In genomic region chr2:166620529-166621466, GRCm38 (mm10) we compare ENCODE assay signal across 12 mouse cellular contexts.
A peak's percentile ranks its signal among the peaks of the same experiment; 100 is the strongest.
DNase-seq lines count a peak whose midpoint lies in the region; ATAC-seq and TF ChIP-seq lines count a peak whose summit lies in the region.
"Had no signal": no experiment of that assay in that cellular context is flagged by ENCODE, and none has a peak within 500 bp of the region (broad histone marks: within the 10 kb centered on the region; RNA-seq: fewer than 3 reads in every experiment).

No protein-coding gene starts in this region.

- WGBS in hindbrain, embryonic 12.5 days = 69% methylated on average over 20 of the region's 20 CpGs
- 63% methylated on average over 20 of the region's 20 CpGs for WGBS in hindbrain, embryonic 11.5 days
- WGBS in forebrain, postnatal 0 days = 68% methylated on average over 20 of the region's 20 CpGs
- WGBS in midbrain, postnatal 0 days = 71% methylated on average over 20 of the region's 20 CpGs

- no peak for ATAC-seq in hindbrain, embryonic 12.5 days (ENCODE audit: low FRiP score)
- no peak for ATAC-seq in hindbrain, embryonic 11.5 days (ENCODE audit: low FRiP score)
- ATAC-seq in forebrain, postnatal 0 days = no peak
- ATAC-seq in midbrain, postnatal 0 days (ENCODE audit: low FRiP score) = no peak
- ATAC-seq: midbrain, embryonic 15.5 days had no signal

- peak overlapping the region; percentile 46; the same call in 1 of the 2 replicates for H3K27ac ChIP-seq in hindbrain, embryonic 12.5 days
- H3K27ac ChIP-seq in hindbrain, embryonic 11.5 days (ENCODE audit: low read depth, low read length) = no peak overlapping the region
- H3K27ac ChIP-seq in forebrain, postnatal 0 days (ENCODE audit: low read depth, low read length) = 0 out of 2 replicates have a peak overlapping the region, but pooled peaks have one; percentile 4
- H3K27ac ChIP-seq in midbrain, postnatal 0 days (ENCODE audit: low read depth, low read length) = no peak overlapping the region
- H3K27ac ChIP-seq: midbrain, embryonic 15.5 days had no signal

- no peaks in the 10 kb centered on the region for H3K9me3 ChIP-seq in hindbrain, embryonic 12.5 days (replicated peaks)
- H3K9me3 ChIP-seq in hindbrain, embryonic 11.5 days (ENCODE audit: control insufficient read depth, low read length) = no peaks in the 10 kb centered on the region
- no peaks in the 10 kb centered on the region for H3K9me3 ChIP-seq in forebrain, postnatal 0 days (ENCODE audit: low read length)
- no peaks in the 10 kb centered on the region for H3K9me3 ChIP-seq in midbrain, postnatal 0 days (ENCODE audit: low read length)
- H3K9me3 ChIP-seq: midbrain, embryonic 15.5 days had no signal

- no peak overlapping the region for H3K4me3 ChIP-seq in hindbrain, embryonic 12.5 days
- H3K4me3 ChIP-seq in hindbrain, embryonic 11.5 days (ENCODE audit: low read depth, low read length) = no peak overlapping the region
- H3K4me3 ChIP-seq in forebrain, postnatal 0 days (ENCODE audit: low read depth, low read length) = no peak overlapping the region
- no peak overlapping the region for H3K4me3 ChIP-seq in midbrain, postnatal 0 days (ENCODE audit: low read depth, low read length)
- H3K4me3 ChIP-seq: midbrain, embryonic 15.5 days had no signal

- no peak overlapping the region for H3K9ac ChIP-seq in hindbrain, embryonic 12.5 days
- H3K9ac ChIP-seq in hindbrain, embryonic 11.5 days (ENCODE audit: low read depth, low read length) = no peak overlapping the region
- H3K9ac ChIP-seq in forebrain, postnatal 0 days = no peak overlapping the region
- H3K9ac ChIP-seq in midbrain, postnatal 0 days (replicated peaks; ENCODE audit: low read length, poor library complexity, severe bottlenecking) = no peak overlapping the region
- H3K9ac ChIP-seq: midbrain, embryonic 15.5 days had no signal

- H3K36me3 ChIP-seq in hindbrain, embryonic 12.5 days = peaks cover 25% of the 10 kb centered on the region
- H3K36me3 ChIP-seq in hindbrain, embryonic 11.5 days (ENCODE audit: control insufficient read depth, insufficient read depth, low read length) = no peaks in the 10 kb centered on the region; the same call in 1 of the 2 replicates
- peaks cover 10% of the 10 kb centered on the region; the same call in 1 of the 2 replicates for H3K36me3 ChIP-seq in forebrain, postnatal 0 days (ENCODE audit: insufficient read depth)
- H3K36me3 ChIP-seq in midbrain, postnatal 0 days (ENCODE audit: insufficient read depth, low read length) = no peaks in the 10 kb centered on the region
- H3K36me3 ChIP-seq: midbrain, embryonic 15.5 days had no signal

- DNase-seq in hindbrain, embryonic 11.5 days (ENCODE audit: low spot score) = no peak
- DNase-seq in forebrain, postnatal 0 days = no peak
- peak; percentile 62 to 81 for DNase-seq in lung, postnatal 4 days
- DNase-seq in thymus, postnatal 14 days = peak; percentile 89
- DNase-seq in left cerebral cortex, postnatal 4 days = no peak
- no peak for DNase-seq in embryo, embryonic 10 days (ENCODE audit: low spot score)
- no peak for DNase-seq in midbrain, postnatal 0 days (ENCODE audit: low spot score)
- DNase-seq: cerebellum, adult 11 months; heart, postnatal 14 days; right cerebral cortex, postnatal 4 days had no signal

- no peak overlapping the region for H3K4me2 ChIP-seq in hindbrain, embryonic 12.5 days (replicated peaks)
- no peak overlapping the region for H3K4me2 ChIP-seq in hindbrain, embryonic 11.5 days (replicated peaks; ENCODE audit: low read depth, low read length)
- no peak overlapping the region for H3K4me2 ChIP-seq in forebrain, postnatal 0 days (ENCODE audit: low read depth)
- no peak overlapping the region for H3K4me2 ChIP-seq in midbrain, postnatal 0 days (ENCODE audit: low read depth, low read length, poor library complexity, severe bottlenecking)
- H3K4me2 ChIP-seq: midbrain, embryonic 15.5 days had no signal

- no peak for TF ChIP-seq CTCF in forebrain, postnatal 0 days (IDR thresholded peaks at IDR 0.05; ENCODE audit: low read depth)
- TF ChIP-seq CTCF in midbrain, postnatal 0 days (IDR thresholded peaks at IDR 0.05) = no peak

- peaks cover 41% of the 10 kb centered on the region for H3K4me1 ChIP-seq in hindbrain, embryonic 12.5 days
- peaks cover 8% of the 10 kb centered on the region; the same call in 1 of the 2 replicates for H3K4me1 ChIP-seq in hindbrain, embryonic 11.5 days (replicated peaks; ENCODE audit: control insufficient read depth, insufficient read depth, low read length)
- no peaks in the 10 kb centered on the region for H3K4me1 ChIP-seq in forebrain, postnatal 0 days (ENCODE audit: insufficient read depth)
- H3K4me1 ChIP-seq in midbrain, postnatal 0 days (ENCODE audit: insufficient read depth, low read length) = no peaks in the 10 kb centered on the region

- intact Hi-C loops in left cerebral cortex, postnatal 4 days (cut with DNase I) = no loop called here

- no peaks in the 10 kb centered on the region for H3K27me3 ChIP-seq in hindbrain, embryonic 12.5 days
- no peaks in the 10 kb centered on the region for H3K27me3 ChIP-seq in hindbrain, embryonic 11.5 days (ENCODE audit: control insufficient read depth, insufficient read depth, low read length)
- no peaks in the 10 kb centered on the region for H3K27me3 ChIP-seq in forebrain, postnatal 0 days (ENCODE audit: insufficient read depth, low read length)
- H3K27me3 ChIP-seq in midbrain, postnatal 0 days (ENCODE audit: insufficient read depth, low read length) = no peaks in the 10 kb centered on the region
- H3K27me3 ChIP-seq: midbrain, embryonic 15.5 days had no signal

Comparison
In these comparisons a context has a peak if more than half of its experiments do, and no peak if none do; other contexts are left out.
1. H3K27ac ChIP-seq: peak in hindbrain, embryonic 12.5 days (single experiment) and forebrain, postnatal 0 days (single experiment); none in hindbrain, embryonic 11.5 days (single experiment) and midbrain, postnatal 0 days (single experiment).
2. DNase-seq: peak in lung, postnatal 4 days (2 of 2) and thymus, postnatal 14 days (single experiment); none in hindbrain, embryonic 11.5 days (single experiment), forebrain, postnatal 0 days (single experiment), left cerebral cortex, postnatal 4 days (single experiment), embryo, embryonic 10 days (single experiment) and midbrain, postnatal 0 days (single experiment).